Mouse (Mus musculus): ENCODE measurements around the gene Prss57.

DNA sequence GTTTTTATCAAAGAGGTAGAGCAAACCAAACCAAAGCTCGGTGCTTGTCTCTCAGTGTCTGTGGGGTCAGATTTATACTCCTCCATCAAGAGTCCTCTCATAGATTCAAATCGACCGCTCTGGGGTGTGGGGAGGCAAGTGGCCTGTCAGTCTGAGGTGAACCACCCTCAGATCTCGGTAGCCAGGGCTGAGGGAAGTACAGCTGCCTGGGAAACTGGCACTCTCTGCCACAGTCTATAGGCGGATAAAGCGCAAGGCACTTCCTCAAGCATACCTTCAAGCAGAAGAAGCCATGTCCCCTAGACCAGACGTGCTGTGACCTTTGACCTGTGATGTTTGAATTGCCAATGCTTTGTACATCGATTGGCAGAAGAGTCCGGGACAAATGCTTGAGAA lies 42.0 kb upstream of the Prss57 start:
- TF ChIP-seq CTCF (IDR thresholded peaks at IDR 0.05; ENCODE audit: control insufficient read depth, insufficient read depth, insufficient replicate concordance, low read depth, low read length) (no peak), POLR2A (IDR thresholded peaks at IDR 0.05; ENCODE audit: control insufficient read depth, low read depth, low read length) (no peak)

Data from testis, adult 2 months (tissue).